Mouse (Mus musculus) heart, embryonic 13.5 days (tissue): ENCODE results near the gene Aldh6a1. TPM values are rescaled to one million over a fixed set of nuclear protein-coding genes. Genes with fewer than 3 reads are reported as not detected.

Experiments
- ATAC-seq: fragments of 200-750 bp; cut with Nextera tagmentation; 2 replicates; pipeline ENCODE4 v1.8.0; 2017; ENCODE audit warnings: moderate TSS enrichment; ENCODE audit not compliant: insufficient number of reproducible peaks, low FRiP score, low TSS enrichment; ENCODE audit errors: extremely low read depth
- H3K27ac ChIP-seq: fragments of 300-500 bp; sonication (generic); replicated peaks from 2 replicates; pipeline ENCODE4 v1.5.1; 2015; ENCODE audit warnings: moderate library complexity, mild to moderate bottlenecking, inconsistent platforms
- H3K27me3 ChIP-seq: fragments of 300-500 bp; sonication (generic); replicated peaks from 2 replicates; pipeline ENCODE4 v1.6.1; 2015; ENCODE audit warnings: mild to moderate bottlenecking, inconsistent platforms
- H3K36me3 ChIP-seq: fragments of 300-500 bp; sonication (generic); 2 replicates; pipeline ENCODE4 v1.6.1; 2015; ENCODE audit warnings: mild to moderate bottlenecking, inconsistent platforms
- H3K4me1 ChIP-seq: fragments of 300-500 bp; sonication (generic); 2 replicates; pipeline ENCODE4 v1.6.1; 2015; ENCODE audit warnings: inconsistent platforms
- H3K4me2 ChIP-seq: fragments of 300-500 bp; sonication (generic); 2 replicates; pipeline ENCODE4 v1.6.1; 2015; ENCODE audit warnings: inconsistent platforms, mild to moderate bottlenecking, moderate library complexity
- H3K4me3 ChIP-seq: fragments of 300-500 bp; sonication (generic); 2 replicates; pipeline ENCODE4 v1.5.1; 2015; ENCODE audit warnings: moderate library complexity, mild to moderate bottlenecking, inconsistent platforms
- H3K9ac ChIP-seq: fragments of 300-500 bp; sonication (generic); 2 replicates; pipeline ENCODE4 v1.6.1; 2015; ENCODE audit warnings: inconsistent platforms, mild to moderate bottlenecking, moderate library complexity
- H3K9me3 ChIP-seq: fragments of 300-500 bp; sonication (generic); 2 replicates; pipeline ENCODE4 v1.6.1; 2016; ENCODE audit warnings: inconsistent platforms
- WGBS: fragments of 180-500 bp; shearing (Covaris S2); methylation state at CpG from one replicate; pipeline ENCODE4 v1.1.7; 2015; ENCODE audit warnings: mixed read lengths; 5-methylcytosine and 5-hydroxymethylcytosine counted together
- polyA plus RNA-seq: library from polyadenylated mRNA; unstranded; fragments of >200 nt; fragmentation: Nextera tagmentation; extraction: Ambion mirVana; gene quantifications from 2 replicates; pipeline ENCODE4 v1.2.1, GENCODE M21; 2015

Gene Aldh6a1
- polyA plus RNA-seq, result 36.1 and 38.5 TPM in 2 replicates

DNA sequence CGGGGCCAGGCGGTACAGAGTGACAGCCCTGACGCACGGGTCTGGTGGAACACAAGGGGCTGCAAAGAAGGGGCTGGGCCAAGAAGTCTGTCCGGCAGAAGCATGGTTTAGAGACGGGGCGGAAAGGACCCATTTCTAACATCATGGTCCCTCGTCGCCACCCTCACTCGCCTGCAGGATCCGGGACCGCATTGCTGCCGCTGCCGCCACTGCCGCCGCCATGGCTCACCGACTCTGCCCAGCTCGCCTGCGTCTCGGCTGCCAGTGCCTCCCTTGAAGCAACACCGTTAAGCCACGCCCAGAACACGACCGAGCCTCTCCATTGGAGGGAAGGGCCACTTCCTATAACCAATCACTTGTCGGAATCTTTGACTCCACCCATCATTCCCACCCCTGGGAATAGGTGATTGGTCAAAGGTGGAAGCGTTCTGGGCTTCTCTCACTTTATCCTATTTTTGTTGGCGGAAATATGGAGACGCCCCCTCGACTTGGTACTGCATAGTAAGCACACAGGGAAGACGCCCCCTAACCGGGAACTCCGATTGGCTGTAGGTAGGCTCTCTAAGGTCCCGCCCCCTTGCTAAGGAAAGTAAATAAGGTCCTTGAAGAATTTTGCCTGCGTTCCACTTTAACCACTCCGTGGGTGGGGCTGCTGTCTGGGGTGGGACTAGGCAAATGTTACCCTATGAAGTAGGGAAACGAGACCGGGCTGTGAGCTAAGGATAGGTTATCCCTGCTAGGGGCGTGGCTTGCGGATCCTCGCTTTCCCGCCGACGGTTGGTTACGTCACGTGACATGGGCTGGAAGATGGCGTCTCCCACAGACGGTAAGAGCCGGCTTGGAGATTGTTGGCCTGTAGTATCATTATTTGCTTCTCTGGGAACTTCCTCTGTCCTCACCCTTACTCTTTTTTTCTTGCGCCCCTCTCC is at the start of gene Aldh6a1, which contains the start of gene Lin52:
TSS of gene Aldh6a1 (minus strand) at position 287 of the 929 bp plus-strand sequence.
TSS of gene Lin52 (plus strand) at position 705 of the 929 bp plus-strand sequence.
- Histone ChIP-seq H3K4me3 (peak within 1 kb of the TSS; percentile 82), H3K27me3 (peaks cover 16% of the 10 kb centered on the region; the same call in 1 of the 2 replicates), H3K4me2 (peak within 1 kb of the TSS; percentile 98), H3K9me3 (no peaks in the 10 kb centered on the region), H3K9ac (peak within 1 kb of the TSS; percentile 89), H3K36me3 (peaks cover 2% of the 10 kb centered on the region; the same call in 1 of the 2 replicates), H3K27ac (peak within 1 kb of the TSS; percentile 86), H3K4me1 (peaks cover 28% of the 10 kb centered on the region)
- under 1% methylated on average over 49 of the region's 49 CpGs for WGBS
- ATAC-seq, result peak; percentile 98

DNA sequence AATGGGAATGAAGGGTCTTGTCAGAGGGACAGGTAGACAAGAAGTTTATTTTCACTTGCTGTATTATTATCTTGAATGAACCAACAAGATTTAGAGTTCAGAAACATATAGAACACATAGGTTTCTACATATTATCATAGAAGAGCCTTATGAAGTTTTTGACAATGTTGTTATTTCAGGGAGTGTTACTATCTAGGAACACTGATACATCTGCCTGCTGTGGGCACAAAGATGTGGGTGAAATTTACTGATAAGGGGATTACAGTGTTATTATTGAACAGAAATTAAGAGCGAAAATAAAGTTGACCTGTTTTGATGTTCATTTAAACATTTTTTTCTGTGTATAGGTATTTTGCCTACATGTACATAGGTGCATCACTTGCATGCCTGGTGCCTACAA is 46.0 kb upstream of the Aldh6a1 start:
- no peak overlapping the region for H3K4me3 ChIP-seq
- 93% methylated on average over 1 of the region's 1 CpGs for WGBS
- H3K27me3 ChIP-seq, result no peaks in the 10 kb centered on the region
- no peak overlapping the region for H3K27ac ChIP-seq
- no peak overlapping the region for H3K9ac ChIP-seq
- peaks cover 5% of the 10 kb centered on the region; the same call in 1 of the 2 replicates for H3K36me3 ChIP-seq
- H3K4me1 ChIP-seq, result peaks cover 6% of the 10 kb centered on the region
- H3K9me3 ChIP-seq, result no peaks in the 10 kb centered on the region
- no peak overlapping the region for H3K4me2 ChIP-seq
- ATAC-seq, result no peak

DNA sequence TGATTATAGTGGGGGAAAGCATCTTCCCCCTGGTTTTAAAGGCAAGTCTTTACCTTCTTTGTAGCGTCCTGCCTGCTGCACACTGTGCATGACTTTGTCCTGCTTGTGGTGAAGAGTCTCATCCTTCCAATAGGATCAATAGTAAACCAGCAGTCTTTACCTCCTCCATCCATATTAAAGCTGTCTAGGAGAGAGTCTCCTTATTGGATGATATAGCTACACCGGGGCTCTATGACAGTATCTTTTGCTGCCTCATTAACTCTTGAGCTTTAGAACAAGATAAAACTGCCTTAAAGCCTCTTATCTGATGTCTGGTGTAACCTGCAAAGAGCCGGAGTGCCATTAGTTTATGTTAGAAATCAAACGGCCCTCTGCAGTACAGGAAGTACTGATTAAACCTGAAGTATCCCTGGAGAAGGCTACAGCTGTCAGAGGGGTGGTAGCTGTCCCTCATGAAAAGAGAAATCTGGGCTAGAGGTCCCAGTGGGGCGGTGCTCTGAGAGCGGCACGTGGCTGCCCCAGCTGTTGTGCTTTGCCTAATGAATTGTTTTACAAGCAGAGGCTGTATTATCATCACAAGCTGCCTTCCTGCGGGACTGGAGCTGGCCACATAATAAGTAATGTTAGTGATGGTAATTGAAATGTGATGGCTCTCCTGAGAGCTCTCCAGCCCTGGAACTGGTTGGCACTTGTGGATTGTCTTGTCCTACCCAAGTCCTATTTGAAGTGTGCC is 36.7 kb upstream of the Aldh6a1 start:
- no peak overlapping the region for H3K27ac ChIP-seq
- H3K27me3 ChIP-seq, result no peaks in the 10 kb centered on the region
- WGBS, result 21% methylated on average over 8 of the region's 8 CpGs
- H3K4me3 ChIP-seq, result no peak overlapping the region
- no peak for ATAC-seq
- peaks cover 10% of the 10 kb centered on the region for H3K4me1 ChIP-seq
- peaks cover 5% of the 10 kb centered on the region; the same call in 1 of the 2 replicates for H3K36me3 ChIP-seq
- no peak overlapping the region for H3K9ac ChIP-seq
- H3K9me3 ChIP-seq, result no peaks in the 10 kb centered on the region
- no peak overlapping the region for H3K4me2 ChIP-seq

DNA sequence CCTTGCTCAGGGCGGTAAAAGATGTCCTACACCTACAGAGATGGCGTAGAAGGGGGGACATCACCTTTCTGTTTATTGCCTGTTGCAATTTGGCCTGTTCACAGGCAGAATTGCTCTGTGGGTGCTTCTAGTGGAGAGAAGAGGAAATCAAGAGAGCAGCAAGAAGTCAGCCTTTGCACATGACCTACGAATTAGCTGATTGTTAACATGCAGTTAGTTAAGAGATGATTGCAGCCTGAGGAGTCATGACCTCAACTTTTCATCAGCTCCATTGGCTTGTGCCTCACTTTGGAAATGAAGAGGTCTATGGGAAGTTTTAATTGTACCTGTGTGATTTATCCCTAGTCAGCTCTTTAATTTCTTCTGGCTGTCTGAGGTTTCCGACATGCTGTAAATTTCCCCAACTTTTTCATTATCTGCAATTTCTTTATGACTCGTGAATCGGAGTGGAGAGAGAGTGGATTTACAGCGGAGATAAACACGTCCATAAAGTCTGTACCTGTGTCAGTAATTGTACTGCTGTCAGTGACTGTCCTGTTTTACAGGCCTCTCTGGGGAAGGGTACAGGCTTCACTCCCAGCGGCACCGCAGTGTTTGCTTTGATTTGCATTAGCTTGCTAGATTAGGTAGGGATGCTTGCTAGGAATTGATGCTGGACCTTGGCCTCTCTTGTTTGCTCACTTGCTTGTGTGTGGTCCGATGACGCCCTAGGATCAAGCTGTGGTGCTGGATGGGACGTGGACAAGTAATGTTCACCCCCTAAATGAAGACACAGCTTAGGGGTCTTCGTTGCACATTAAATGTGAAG is 32.2 kb upstream of the Aldh6a1 start:
- no peaks in the 10 kb centered on the region for H3K9me3 ChIP-seq
- no peak overlapping the region for H3K27ac ChIP-seq
- H3K4me1 ChIP-seq, result peaks cover 9% of the 10 kb centered on the region
- WGBS, result 88% methylated on average over 14 of the region's 14 CpGs
- no peaks in the 10 kb centered on the region for H3K27me3 ChIP-seq
- no peak overlapping the region for H3K4me2 ChIP-seq
- no peak overlapping the region for H3K4me3 ChIP-seq
- H3K9ac ChIP-seq, result no peak overlapping the region
- ATAC-seq, result no peak
- H3K36me3 ChIP-seq, result peaks cover 12% of the 10 kb centered on the region

DNA sequence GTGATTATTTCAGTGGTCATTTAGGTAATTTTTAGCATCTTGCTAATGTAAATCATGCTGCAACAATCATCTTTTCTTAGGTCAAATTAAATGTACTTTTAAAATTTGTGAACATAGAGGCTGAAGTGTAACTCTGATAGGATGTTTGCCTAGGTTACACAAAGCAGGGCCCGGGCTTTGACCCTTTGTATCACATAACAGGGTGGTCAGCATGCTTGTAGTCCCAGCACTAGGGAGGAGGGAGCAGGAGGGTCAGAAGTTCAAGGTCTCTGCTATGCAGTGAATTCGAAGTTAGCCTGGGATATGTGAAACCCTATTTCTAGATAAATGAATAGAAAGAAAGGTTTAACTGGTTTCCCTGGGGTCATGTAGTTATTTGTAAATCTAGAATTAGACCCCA is 30.4 kb upstream of the Aldh6a1 start:
- H3K4me3 ChIP-seq, result no peak overlapping the region
- no peak overlapping the region for H3K9ac ChIP-seq
- no peaks in the 10 kb centered on the region for H3K27me3 ChIP-seq
- no peak for ATAC-seq
- 63% methylated on average over 2 of the region's 2 CpGs for WGBS
- no peak overlapping the region for H3K27ac ChIP-seq
- H3K4me1 ChIP-seq, result no peaks in the 10 kb centered on the region
- no peaks in the 10 kb centered on the region for H3K9me3 ChIP-seq
- H3K36me3 ChIP-seq, result peaks cover 15% of the 10 kb centered on the region
- no peak overlapping the region for H3K4me2 ChIP-seq

DNA sequence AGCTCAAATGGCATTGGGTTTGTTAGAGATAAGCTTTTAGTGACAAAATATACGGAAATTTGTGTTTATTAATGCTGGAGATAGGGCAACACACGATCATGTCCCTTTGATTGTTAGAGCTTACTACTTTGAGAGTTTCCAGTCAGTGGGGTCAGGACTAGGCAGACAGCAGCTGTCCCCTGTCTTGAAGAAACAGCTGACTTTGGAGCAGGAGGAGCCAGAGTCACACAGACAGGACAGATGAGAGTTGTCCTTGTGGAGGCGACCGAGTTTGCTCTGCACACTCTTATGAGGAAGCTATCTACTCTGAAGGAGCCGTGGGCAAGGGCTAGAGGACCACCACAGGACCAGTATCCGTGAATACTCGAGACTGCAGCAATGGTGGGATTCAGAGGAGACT is 28.1 kb upstream of the Aldh6a1 start:
- Histone ChIP-seq H3K4me1 (no peaks in the 10 kb centered on the region), H3K9me3 (no peaks in the 10 kb centered on the region), H3K27ac (no peak overlapping the region), H3K9ac (no peak overlapping the region), H3K27me3 (no peaks in the 10 kb centered on the region), H3K36me3 (peaks cover 21% of the 10 kb centered on the region), H3K4me3 (no peak overlapping the region), H3K4me2 (no peak overlapping the region)
- 85% methylated on average over 7 of the region's 7 CpGs for WGBS
- ATAC-seq, result no peak

DNA sequence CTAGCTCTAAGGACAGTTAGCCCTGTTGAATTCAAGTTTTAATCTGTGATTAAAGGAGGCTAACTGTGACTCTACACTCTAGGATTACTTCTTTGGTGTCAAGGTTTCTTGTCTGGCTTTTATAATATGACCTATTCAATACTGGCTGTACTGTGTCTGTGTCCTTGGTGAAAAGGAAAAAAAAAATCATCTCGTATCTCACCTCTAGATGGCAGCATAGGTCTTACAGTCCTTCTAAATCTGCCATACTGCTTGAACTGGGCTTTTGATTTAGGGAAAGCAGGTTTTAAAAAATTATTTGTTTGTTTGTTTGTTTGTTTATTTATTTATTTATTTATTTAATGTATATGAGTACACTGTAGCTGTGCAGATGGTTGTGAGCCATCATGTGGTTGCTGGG is 17.9 kb upstream of the Aldh6a1 start:
- H3K9ac ChIP-seq, result no peak overlapping the region
- H3K27ac ChIP-seq, result no peak overlapping the region
- H3K9me3 ChIP-seq, result no peaks in the 10 kb centered on the region
- H3K4me2 ChIP-seq, result no peak overlapping the region
- H3K27me3 ChIP-seq, result no peaks in the 10 kb centered on the region
- no peak for ATAC-seq
- WGBS, result 0% methylated on average over 1 of the region's 1 CpGs
- no peaks in the 10 kb centered on the region for H3K4me1 ChIP-seq
- peaks cover 54% of the 10 kb centered on the region for H3K36me3 ChIP-seq
- no peak overlapping the region for H3K4me3 ChIP-seq

DNA sequence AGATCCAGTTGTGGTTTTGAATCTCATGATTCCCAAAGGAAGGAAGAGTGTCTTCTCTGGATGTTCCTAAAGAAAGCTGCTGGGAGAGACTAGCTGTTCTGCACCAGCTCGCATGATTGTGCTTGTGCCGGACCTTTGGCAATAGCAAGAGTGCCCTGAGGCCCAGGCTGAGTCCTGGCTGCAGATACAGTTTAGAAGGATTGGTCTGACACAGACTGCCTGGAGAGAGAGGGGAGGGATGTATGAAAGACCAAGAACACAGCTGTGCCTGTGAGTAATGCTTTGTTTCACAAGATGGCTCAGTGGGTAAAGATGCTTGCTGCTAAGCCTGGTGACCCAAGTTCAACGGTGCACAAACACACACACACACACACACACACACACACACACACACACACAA is 12.1 kb upstream of the Aldh6a1 start:
- H3K9me3 ChIP-seq, result no peaks in the 10 kb centered on the region
- H3K27me3 ChIP-seq, result no peaks in the 10 kb centered on the region
- H3K4me2 ChIP-seq, result no peak overlapping the region
- H3K9ac ChIP-seq, result no peak overlapping the region
- no peaks in the 10 kb centered on the region for H3K4me1 ChIP-seq
- 86% methylated on average over 3 of the region's 3 CpGs for WGBS
- no peak for ATAC-seq
- no peak overlapping the region for H3K27ac ChIP-seq
- no peak overlapping the region for H3K4me3 ChIP-seq
- H3K36me3 ChIP-seq, result peaks cover 82% of the 10 kb centered on the region

DNA sequence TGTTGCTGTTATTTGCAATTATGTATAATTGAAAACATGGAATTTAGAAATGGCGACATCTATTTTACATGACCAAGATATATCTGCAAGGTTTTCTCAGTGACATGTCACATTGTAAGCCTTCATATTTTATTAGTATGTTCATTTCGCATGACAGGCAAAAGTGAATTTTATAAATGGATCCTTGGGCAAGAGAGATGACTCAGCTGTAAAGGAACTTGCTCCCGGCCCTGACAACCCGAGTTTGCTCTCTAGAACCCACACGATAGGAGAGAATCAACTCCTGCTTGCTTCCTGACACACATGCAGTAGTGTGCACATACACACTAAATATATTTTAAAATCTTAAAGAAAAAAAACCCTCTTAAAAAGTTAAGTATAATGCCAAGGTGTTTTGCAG is 10.6 kb upstream of the Aldh6a1 start:
- H3K27me3 ChIP-seq, result no peaks in the 10 kb centered on the region
- H3K4me2 ChIP-seq, result no peak overlapping the region
- no peak overlapping the region for H3K9ac ChIP-seq
- H3K9me3 ChIP-seq, result no peaks in the 10 kb centered on the region
- ATAC-seq, result no peak
- no peak overlapping the region for H3K4me3 ChIP-seq
- H3K27ac ChIP-seq, result no peak overlapping the region
- H3K4me1 ChIP-seq, result no peaks in the 10 kb centered on the region
- peaks cover 80% of the 10 kb centered on the region for H3K36me3 ChIP-seq
- WGBS, result 89% methylated on average over 5 of the region's 5 CpGs

DNA sequence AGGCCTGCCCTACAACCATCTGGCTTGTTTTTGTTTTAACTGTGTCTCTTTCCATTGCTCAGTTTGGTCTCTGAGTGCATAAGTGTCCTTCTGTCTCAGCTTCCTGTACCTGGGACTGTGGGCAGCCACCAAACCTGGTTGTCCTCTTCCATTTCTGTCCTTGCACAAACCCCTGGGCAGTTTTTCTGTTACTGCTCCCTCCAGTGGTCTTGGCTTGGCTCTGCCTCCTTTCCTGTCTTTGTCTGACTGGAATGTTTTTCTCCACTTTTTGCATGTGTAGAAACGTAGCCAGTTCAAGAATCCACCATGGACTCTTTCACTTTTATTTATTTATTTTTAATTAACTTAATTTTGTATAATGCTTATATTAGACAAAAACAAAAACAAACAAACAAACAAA is 9.0 kb upstream of the Aldh6a1 start:
- H3K36me3 ChIP-seq, result peaks cover 72% of the 10 kb centered on the region
- no peaks in the 10 kb centered on the region for H3K9me3 ChIP-seq
- no peak overlapping the region for H3K9ac ChIP-seq
- H3K4me2 ChIP-seq, result no peak overlapping the region
- H3K27ac ChIP-seq, result no peak overlapping the region
- H3K4me3 ChIP-seq, result no peak overlapping the region
- no peaks in the 10 kb centered on the region for H3K4me1 ChIP-seq
- no peak for ATAC-seq
- 71% methylated on average over 1 of the region's 1 CpGs for WGBS
- no peaks in the 10 kb centered on the region for H3K27me3 ChIP-seq

DNA sequence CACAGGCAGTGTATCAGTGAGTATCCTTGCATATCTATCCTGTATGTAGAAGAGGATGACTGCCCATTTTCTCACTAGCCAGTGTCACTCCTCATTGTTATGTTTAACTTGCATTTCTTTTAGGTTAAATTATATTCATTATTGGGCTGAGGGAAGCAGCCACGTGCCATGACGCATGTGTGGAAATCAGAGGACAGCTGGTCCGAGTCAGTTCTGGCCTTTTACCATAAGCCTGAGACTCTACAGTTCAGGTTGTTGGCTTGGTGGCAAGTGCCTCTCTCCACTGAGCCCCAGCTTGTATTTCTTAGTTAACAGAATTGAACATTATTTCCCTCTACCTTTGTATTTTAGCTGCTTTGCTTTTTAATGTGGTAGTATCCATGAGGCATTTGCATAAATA is 6.1 kb upstream of the Aldh6a1 start:
- ATAC-seq, result no peak
- WGBS, result 88% methylated on average over 3 of the region's 3 CpGs
- no peak overlapping the region for H3K9ac ChIP-seq

More for the DNA sequence above, 6.1 kb upstream of the Aldh6a1 start:
- H3K27ac ChIP-seq, result no peak overlapping the region
- no peak overlapping the region for H3K4me3 ChIP-seq
- H3K4me1 ChIP-seq, result peaks cover 18% of the 10 kb centered on the region
- H3K9me3 ChIP-seq, result no peaks in the 10 kb centered on the region
- H3K4me2 ChIP-seq, result no peak overlapping the region
- H3K27me3 ChIP-seq, result no peaks in the 10 kb centered on the region
- H3K36me3 ChIP-seq, result peaks cover 46% of the 10 kb centered on the region
